Mouse (Mus musculus) spleen, postnatal 14 days (tissue): Measurements from ENCODE around the gene Sec31b.

Experiments
- DNase-seq, 2 experiments: peaks; one replicate each; pipeline ENCODE4 v3.0.0; 2021 to 2022; ENCODE audit warnings: low spot score in 2 of 2

Gene Sec31b

GRCm38 (mm10) chr19:44530018-44530417 lies 15.6 kb downstream of the Sec31b start:
- no peak for DNase-seq

GRCm38 (mm10) chr19:44525551-44526205 lies 20.0 kb downstream of the Sec31b start:
- no peak for DNase-seq

- DNase-seq, result no peak
Measured at GRCm38 (mm10) chr19:44519152-44519551, 26.5 kb downstream of the Sec31b start.

GRCm38 (mm10) chr19:44517996-44518768 lies 27.5 kb downstream of the Sec31b start:
- no peak for DNase-seq

- DNase-seq, result no peak
Measured at GRCm38 (mm10) chr19:44515769-44516168, 29.9 kb downstream of the Sec31b start.

GRCm38 (mm10) chr19:44514521-44515451 lies 30.9 kb downstream of the Sec31b start:
- no peak for DNase-seq

- no peak for DNase-seq
Measured at GRCm38 (mm10) chr19:44513921-44514482, 31.7 kb downstream of the Sec31b start.

GRCm38 (mm10) chr19:44513054-44513833 lies 32.4 kb downstream of the Sec31b start:
- DNase-seq, result no peak

GRCm38 (mm10) chr19:44512601-44513000 lies 33.1 kb downstream of the Sec31b start:
- DNase-seq, result no peak

- no peak for DNase-seq
Measured at GRCm38 (mm10) chr19:44511451-44512231, 34.0 kb downstream of the Sec31b start.

GRCm38 (mm10) chr19:44510534-44511175 lies 35.0 kb downstream of the Sec31b start:
- no peak for DNase-seq

GRCm38 (mm10) chr19:44502741-44503140 lies 42.9 kb downstream of the Sec31b start:
- DNase-seq, result no peak

GRCm38 (mm10) chr19:44501925-44502324 lies 43.7 kb downstream of the Sec31b start:
- DNase-seq, result no peak

GRCm38 (mm10) chr19:44500240-44500639 lies 45.4 kb downstream of the Sec31b start:
- DNase-seq, result no peak

- no peak for DNase-seq
Measured at GRCm38 (mm10) chr19:44498936-44499335, 46.7 kb downstream of the Sec31b start.

GRCm38 (mm10) chr19:44496941-44497340 lies 48.7 kb downstream of the Sec31b start:
- no peak for DNase-seq

- DNase-seq, result no peak
Measured at GRCm38 (mm10) chr19:44496511-44496910, 49.2 kb downstream of the Sec31b start.

GRCm38 (mm10) chr19:44493128-44493527 lies 52.5 kb downstream of the Sec31b start, which contains the start of gene Wnt8b:
TSS of gene Wnt8b (plus strand) at chr19:44493472.
- no peak for DNase-seq

- peak in 1 of 2 experiments; percentile 45 for DNase-seq
Measured at GRCm38 (mm10) chr19:44487266-44487665, 58.4 kb downstream of the Sec31b start.

- no peak for DNase-seq
Measured at GRCm38 (mm10) chr19:44476541-44476940, 69.1 kb downstream of the Sec31b start.
